Mouse (Mus musculus) stomach, embryonic 14.5 days (tissue): ENCODE data around the gene Rnf19b. TPM values are rescaled to one million over a fixed set of nuclear protein-coding genes. Genes with fewer than 3 reads are reported as not detected.

Source experiments
- ATAC-seq: fragments of 200-750 bp; cut with Nextera tagmentation; 2 replicates; pipeline ENCODE4 v1.8.0; 2017; ENCODE audit warnings: low read depth, moderate TSS enrichment; ENCODE audit not compliant: insufficient number of reproducible peaks, insufficient read depth, low FRiP score
- H3K27ac ChIP-seq: fragments of 300-500 bp; sonication (generic); 2 replicates; pipeline ENCODE4 v1.5.1; 2014; ENCODE audit warnings: mild to moderate bottlenecking, low read length, moderate library complexity, mixed read lengths
- H3K27me3 ChIP-seq: fragments of 300-500 bp; sonication (generic); 2 replicates; pipeline ENCODE4 v1.6.1; 2014; ENCODE audit warnings: low read length, control low read depth, mixed read lengths; ENCODE audit not compliant: control insufficient read depth, insufficient read depth
- H3K36me3 ChIP-seq: fragments of 300-500 bp; sonication (generic); 2 replicates; pipeline ENCODE4 v1.6.1; 2014; ENCODE audit warnings: mild to moderate bottlenecking, control low read depth, low read length, moderate library complexity, mixed read lengths; ENCODE audit not compliant: control insufficient read depth, insufficient read depth
- H3K4me1 ChIP-seq: fragments of 300-500 bp; sonication (generic); 2 replicates; pipeline ENCODE4 v1.6.1; 2014; ENCODE audit warnings: low read length, control low read depth, mixed read lengths; ENCODE audit not compliant: control insufficient read depth, insufficient read depth
- H3K4me2 ChIP-seq: fragments of 300-500 bp; sonication (generic); replicated peaks from 2 replicates; pipeline ENCODE4 v1.6.1; 2014; ENCODE audit warnings: low read depth, low read length, control low read depth
- H3K4me3 ChIP-seq: fragments of 300-500 bp; sonication (generic); 2 replicates; pipeline ENCODE4 v1.5.1; 2014; ENCODE audit warnings: low read depth, low read length, control low read depth
- H3K9ac ChIP-seq: fragments of 300-500 bp; sonication (generic); replicated peaks from 2 replicates; pipeline ENCODE4 v1.6.1; 2014; ENCODE audit warnings: low read depth, mild to moderate bottlenecking, control low read depth, low read length, moderate library complexity, mixed read lengths
- H3K9me3 ChIP-seq: fragments of 300-500 bp; sonication (generic); 2 replicates; pipeline ENCODE4 v1.6.1; 2016; ENCODE audit warnings: low read depth, low read length, control low read depth; ENCODE audit not compliant: control insufficient read depth
- WGBS: fragments of 180-500 bp; shearing (Covaris S2); extraction: QIAGEN DNeasy Blood & Tissue Kit; methylation state at CpG from one replicate; pipeline ENCODE4 v1.1.7; 2014; 5-methylcytosine and 5-hydroxymethylcytosine counted together
- polyA plus RNA-seq: library from polyadenylated mRNA; unstranded; fragments of >200 nt; fragmentation: Nextera tagmentation; extraction: Ambion mirVana; gene quantifications from 2 replicates; pipeline ENCODE4 v1.2.1, GENCODE M21; 2014

Gene Rnf19b
- polyA plus RNA-seq, 1 experiment from 2014 or later: 6.9 TPM

- peak; percentile 24; the same call in 1 of the 2 replicates for ATAC-seq
- WGBS: 35% methylated on average over 13 of the region's 13 CpGs
Observed at GRCm38 (mm10) chr4:129112231-129112630, 54.2 kb downstream of the Rnf19b start.

GRCm38 (mm10) chr4:129113083-129113988, 55.3 kb downstream of the Rnf19b start:
- Histone ChIP-seq H3K9me3 (no peaks in the 10 kb centered on the region), H3K36me3 (no peaks in the 10 kb centered on the region), H3K4me3 (no peak overlapping the region), H3K4me1 (0 out of 2 replicates have a peak, but pooled peaks cover 6% of the 10 kb centered on the region), H3K27me3 (no peaks in the 10 kb centered on the region), H3K9ac (no peak overlapping the region), H3K4me2 (no peak overlapping the region), H3K27ac (no peak overlapping the region)
- 34% methylated on average over 28 of the region's 28 CpGs for WGBS
- peak; percentile 70 for ATAC-seq

More at GRCm38 (mm10) chr4:129112231-129112630, 54.2 kb downstream of the Rnf19b start:
- Histone ChIP-seq H3K4me3 (peak overlapping the region; percentile 3; the same call in 1 of the 2 replicates), H3K27ac (no peak overlapping the region), H3K27me3 (no peaks in the 10 kb centered on the region), H3K4me2 (peak overlapping the region; percentile 29), H3K36me3 (no peaks in the 10 kb centered on the region), H3K4me1 (0 out of 2 replicates have a peak, but pooled peaks cover 6% of the 10 kb centered on the region), H3K9ac (no peak overlapping the region), H3K9me3 (no peaks in the 10 kb centered on the region)

DNA sequence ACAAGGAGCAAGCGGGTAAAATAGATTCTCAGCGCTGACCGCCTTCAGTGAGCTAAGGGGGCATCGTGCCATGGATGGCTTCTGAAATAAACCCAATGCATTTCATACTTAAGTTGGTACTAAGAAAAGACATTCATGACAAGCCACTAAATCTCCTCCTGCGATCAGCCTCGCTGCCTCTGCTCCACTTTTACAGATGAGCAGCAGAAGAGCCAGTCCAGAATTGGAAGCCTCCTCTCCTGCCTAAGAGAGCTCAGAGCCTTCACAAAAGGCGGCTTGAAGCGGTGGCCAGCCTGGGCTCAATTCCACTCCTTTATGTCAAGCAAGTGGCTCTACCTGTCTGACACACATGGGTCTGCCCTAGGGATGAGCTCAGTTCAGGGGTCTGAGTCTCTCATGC, 58.6 kb downstream of the Rnf19b start:
- Histone ChIP-seq H3K9me3 (no peaks in the 10 kb centered on the region), H3K4me2 (no peak overlapping the region), H3K27me3 (0 out of 2 replicates have a peak, but pooled peaks cover 5% of the 10 kb centered on the region), H3K4me1 (0 out of 2 replicates have a peak, but pooled peaks cover 9% of the 10 kb centered on the region), H3K27ac (no peak overlapping the region), H3K36me3 (no peaks in the 10 kb centered on the region), H3K9ac (no peak overlapping the region), H3K4me3 (no peak overlapping the region)
- WGBS: 96% methylated on average over 8 of the region's 8 CpGs
- ATAC-seq: no peak

DNA sequence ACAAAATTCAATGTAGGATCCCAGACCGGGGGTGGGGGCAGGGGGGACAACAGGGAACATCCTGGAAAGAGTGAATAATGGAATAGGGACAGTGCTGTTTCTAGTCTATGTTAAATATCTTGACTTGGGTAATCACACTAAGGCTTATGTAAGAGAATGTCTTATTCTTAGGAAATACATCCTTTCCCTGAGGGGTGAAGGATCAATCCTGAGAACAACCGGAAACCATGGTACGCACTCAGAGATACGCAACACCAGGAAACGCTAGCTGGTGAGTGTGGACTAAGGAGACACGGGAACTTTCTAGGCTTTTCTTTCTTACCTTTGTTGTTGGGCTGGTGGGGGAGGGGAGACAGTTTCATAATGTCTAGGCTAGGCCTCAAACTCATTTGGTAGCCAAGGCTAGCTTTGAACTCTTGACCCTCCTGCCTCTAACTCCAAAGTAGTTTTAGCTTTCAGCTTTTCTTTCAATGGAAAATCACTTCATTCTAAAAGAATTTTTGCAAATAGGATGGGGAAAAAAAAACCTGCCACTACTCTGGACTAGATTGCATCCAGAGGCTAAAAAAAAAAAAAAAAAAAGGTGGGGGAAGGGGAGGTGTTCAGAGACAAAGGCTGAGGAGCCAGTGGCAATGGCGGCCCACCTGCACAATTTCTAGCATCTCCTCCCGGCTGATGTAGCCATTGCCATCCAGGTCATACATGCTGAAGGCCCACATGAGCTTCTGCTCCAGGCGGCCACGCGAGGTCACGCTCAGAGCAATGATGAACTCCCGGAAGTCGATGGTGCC, 59.8 kb downstream of the Rnf19b start:
- no peaks in the 10 kb centered on the region for H3K36me3 ChIP-seq
- 0 out of 2 replicates have a peak, but pooled peaks cover 8% of the 10 kb centered on the region for H3K27me3 ChIP-seq
- H3K4me2 ChIP-seq: no peak overlapping the region
- no peaks in the 10 kb centered on the region for H3K9me3 ChIP-seq
- H3K4me3 ChIP-seq: no peak overlapping the region
- WGBS: 82% methylated on average over 14 of the region's 14 CpGs
- ATAC-seq: no peak
- 0 out of 2 replicates have a peak, but pooled peaks cover 3% of the 10 kb centered on the region for H3K4me1 ChIP-seq
- no peak overlapping the region for H3K27ac ChIP-seq
- no peak overlapping the region for H3K9ac ChIP-seq

GRCm38 (mm10) chr4:129119708-129120107, 61.6 kb downstream of the Rnf19b start:
- Histone ChIP-seq H3K4me2 (no peak overlapping the region), H3K4me3 (no peak overlapping the region), H3K9me3 (no peaks in the 10 kb centered on the region), H3K36me3 (no peaks in the 10 kb centered on the region), H3K4me1 (0 out of 2 replicates have a peak, but pooled peaks cover 4% of the 10 kb centered on the region), H3K27ac (no peak overlapping the region), H3K9ac (no peak overlapping the region), H3K27me3 (0 out of 2 replicates have a peak, but pooled peaks cover 8% of the 10 kb centered on the region)
- WGBS: 70% methylated on average over 10 of the region's 10 CpGs
- ATAC-seq: no peak

DNA sequence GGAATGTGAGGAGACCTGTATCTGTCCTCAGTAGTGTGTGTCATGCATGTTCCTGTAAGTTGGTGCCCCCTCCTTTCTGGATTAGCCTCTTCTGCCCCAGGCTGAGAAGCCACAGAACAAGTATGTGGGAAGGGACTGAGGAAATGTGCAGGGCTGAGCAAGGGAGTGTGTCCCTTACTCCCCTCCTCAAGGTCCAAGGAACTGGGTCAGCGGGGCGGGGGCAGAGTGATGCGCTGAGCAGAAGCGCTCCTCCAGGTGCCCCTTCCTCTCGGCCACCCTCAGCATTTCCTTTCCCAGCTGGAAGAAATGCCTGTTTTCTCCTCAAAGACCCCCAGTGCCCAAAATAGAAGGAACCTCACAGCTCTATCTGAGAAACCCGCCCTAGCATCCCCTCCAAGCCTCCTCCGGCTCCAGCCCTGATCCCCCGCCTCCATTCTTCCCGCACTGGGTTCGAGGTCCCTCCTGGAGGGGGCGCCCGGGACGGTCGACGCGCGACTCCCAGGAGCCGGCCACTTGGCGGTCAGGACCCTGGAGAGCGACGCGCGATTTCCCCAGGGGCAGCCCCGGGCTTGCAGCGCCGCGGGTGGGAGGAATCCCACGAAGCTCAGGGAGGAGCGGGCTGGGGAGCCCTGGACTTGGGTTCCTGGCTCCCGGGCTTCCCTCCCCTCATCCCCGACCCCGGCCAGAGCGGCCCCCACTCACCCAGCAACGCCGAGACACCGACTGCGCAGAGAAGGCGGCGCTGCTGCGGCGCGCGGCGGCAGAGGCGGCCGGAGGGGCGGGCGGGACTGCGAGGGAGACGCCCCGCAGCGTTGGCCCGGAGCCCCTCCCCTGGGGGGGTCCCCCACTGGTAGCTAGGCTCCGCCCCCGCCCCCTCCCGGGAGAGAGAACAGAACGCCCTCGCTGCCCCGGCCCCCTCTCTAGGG, 62.7 kb downstream of the Rnf19b start:
- Histone ChIP-seq H3K9me3 (no peaks in the 10 kb centered on the region), H3K36me3 (no peaks in the 10 kb centered on the region), H3K4me3 (peak overlapping the region; percentile 41), H3K4me1 (peaks cover 13% of the 10 kb centered on the region; the same call in 1 of the 2 replicates), H3K27ac (no peak overlapping the region), H3K27me3 (0 out of 2 replicates have a peak, but pooled peaks cover 11% of the 10 kb centered on the region), H3K9ac (no peak overlapping the region), H3K4me2 (peak overlapping the region; percentile 94)
- WGBS: 1% methylated on average over 57 of the region's 59 CpGs
- ATAC-seq: peak; percentile 64

- peaks cover 13% of the 10 kb centered on the region; the same call in 1 of the 2 replicates for H3K4me1 ChIP-seq
- under 1% methylated on average over 17 of the region's 17 CpGs for WGBS
- no peaks in the 10 kb centered on the region for H3K9me3 ChIP-seq
- no peak within 1 kb of the TSS for H3K27ac ChIP-seq
- 0 out of 2 replicates have a peak, but pooled peaks cover 11% of the 10 kb centered on the region for H3K27me3 ChIP-seq
- H3K4me3 ChIP-seq: peak within 1 kb of the TSS; percentile 41
- H3K9ac ChIP-seq: no peak within 1 kb of the TSS
- peak within 1 kb of the TSS; percentile 94 for H3K4me2 ChIP-seq
- no peak for ATAC-seq
- no peaks in the 10 kb centered on the region for H3K36me3 ChIP-seq
Observed at GRCm38 (mm10) chr4:129121569-129122086, 63.6 kb downstream of the Rnf19b start, which contains the start of gene Hpca. Hpca (minus strand) TSS chr4:129122036.
